Mouse (Mus musculus) adrenal gland, adult 2 months (tissue): ENCODE data around the gene Rec114. TPM values are rescaled to one million over a fixed set of nuclear protein-coding genes. Genes with fewer than 3 reads are reported as not detected.

Experiments used
- DNase-seq: peaks from one replicate; pipeline ENCODE4 v3.0.0; 2021
- polyA plus RNA-seq: library from polyadenylated mRNA; depleted of rRNA; stranded (reverse); fragments of >200 nt; gene quantifications from 2 replicates; pipeline ENCODE4 v1.2.3, GENCODE M21; 2012; rRNA removed
- total RNA-seq, 2 experiments: library from RNA; stranded (reverse); gene quantifications; 2 replicates each; pipeline ENCODE4 v1.2.3; 2021

The Rec114 gene
- total and polyA plus RNA-seq, 3 experiments = 0.46 to 1.0 (median 0.69) TPM

- no peak for DNase-seq
Measured at GRCm38 (mm10) chr9:58660673-58661072, 83.1 kb downstream of the Rec114 start.

- no peak for DNase-seq
Measured at GRCm38 (mm10) chr9:58659989-58660388, 83.8 kb downstream of the Rec114 start.

GRCm38 (mm10) chr9:58659331-58659730 is 84.4 kb downstream of the Rec114 start:
- no peak for DNase-seq

- no peak for DNase-seq
Measured at GRCm38 (mm10) chr9:58658596-58659309, 85.0 kb downstream of the Rec114 start.

GRCm38 (mm10) chr9:58657735-58658512 is 85.8 kb downstream of the Rec114 start:
- no peak for DNase-seq

- no peak for DNase-seq
Measured at GRCm38 (mm10) chr9:58656824-58657223, 86.9 kb downstream of the Rec114 start.

- no peak for DNase-seq
Measured at GRCm38 (mm10) chr9:58656396-58656795, 87.4 kb downstream of the Rec114 start.

- DNase-seq = no peak
Measured at GRCm38 (mm10) chr9:58654494-58654893, 89.3 kb downstream of the Rec114 start.

- no peak for DNase-seq
Measured at GRCm38 (mm10) chr9:58651993-58652392, 91.8 kb downstream of the Rec114 start.

- no peak for DNase-seq
Measured at GRCm38 (mm10) chr9:58649265-58649626, 94.5 kb downstream of the Rec114 start.

GRCm38 (mm10) chr9:58648406-58649264 is 95.1 kb downstream of the Rec114 start:
- no peak for DNase-seq

GRCm38 (mm10) chr9:58630441-58630840 is 113.3 kb downstream of the Rec114 start:
- no peak for DNase-seq

GRCm38 (mm10) chr9:58627197-58627596 is 116.6 kb downstream of the Rec114 start:
- DNase-seq = no peak

- DNase-seq = no peak
Measured at GRCm38 (mm10) chr9:58623009-58623408, 120.8 kb downstream of the Rec114 start.

GRCm38 (mm10) chr9:58615064-58615938 is 128.5 kb downstream of the Rec114 start:
- no peak for DNase-seq

- DNase-seq = peak; percentile 12
Measured at GRCm38 (mm10) chr9:58613790-58614189, 130.0 kb downstream of the Rec114 start.

Other genes with a start within 250 kb of the Rec114 start
- gene Cd276, start 188.5 kb downstream of the Rec114 start, total RNA-seq = 10 to 100 TPM; 11.0 to 12.3 TPM
- 7.2 and 9.5 TPM in 2 replicates for gene Cd276, start 188.5 kb downstream of the Rec114 start, polyA plus RNA-seq
- 100 to 1,000 TPM; 200 to 247 TPM for gene Nptn, start 161.7 kb downstream of the Rec114 start, total RNA-seq
- gene Nptn, start 161.7 kb downstream of the Rec114 start, polyA plus RNA-seq = 204 and 227 TPM in 2 replicates
- gene Hcn4, start 79.4 kb upstream of the Rec114 start, total RNA-seq = 1 to 10 TPM in 1 of 2 experiments, under 1 TPM in 1; 0.63 to 1.5 TPM
- gene Hcn4, start 79.4 kb upstream of the Rec114 start, polyA plus RNA-seq = 1.6 and 2.2 TPM in 2 replicates